Mouse (Mus musculus) embryonic facial prominence, embryonic 12.5 days (tissue): ENCODE measurements at regions not wholly inside any gene's neighbourhood (a gene's known extent, or its start where the extent isn't known, plus 50 kb on each side); places are given as distances from the start of the nearest gene placed in this dataset.

Source experiments
- ATAC-seq: fragments of 200-750 bp; cut with Nextera tagmentation; 2 replicates; pipeline ENCODE4 v1.8.0; 2017; ENCODE audit not compliant: insufficient number of reproducible peaks, insufficient read depth, low FRiP score, low TSS enrichment
- H3K27ac ChIP-seq: fragments of 300-500 bp; sonication (generic); 2 replicates; pipeline ENCODE4 v1.5.1; 2016; ENCODE audit warnings: mild to moderate bottlenecking
- H3K27me3 ChIP-seq: fragments of 300-500 bp; sonication (generic); 2 replicates; pipeline ENCODE4 v1.6.1; 2016; ENCODE audit warnings: mild to moderate bottlenecking, moderate library complexity
- H3K36me3 ChIP-seq: fragments of 300-500 bp; sonication (generic); 2 replicates; pipeline ENCODE4 v1.6.1; 2016; ENCODE audit warnings: mild to moderate bottlenecking
- H3K4me1 ChIP-seq: fragments of 300-500 bp; sonication (generic); 2 replicates; pipeline ENCODE4 v1.6.1; 2016
- H3K4me2 ChIP-seq: fragments of 300-500 bp; sonication (generic); replicated peaks from 2 replicates; pipeline ENCODE4 v1.6.1; 2016; ENCODE audit warnings: mild to moderate bottlenecking, moderate library complexity
- H3K4me3 ChIP-seq: fragments of 300-500 bp; sonication (generic); 2 replicates; pipeline ENCODE4 v1.5.1; 2016; ENCODE audit warnings: mild to moderate bottlenecking
- H3K9ac ChIP-seq: fragments of 300-500 bp; sonication (generic); 2 replicates; pipeline ENCODE4 v1.6.1; 2016; ENCODE audit warnings: mild to moderate bottlenecking, moderate library complexity
- H3K9me3 ChIP-seq: fragments of 300-500 bp; sonication (generic); 2 replicates; pipeline ENCODE4 v1.6.1; 2016; ENCODE audit warnings: mild to moderate bottlenecking, moderate library complexity
- WGBS: fragments of 180-500 bp; shearing (Covaris S2); methylation state at CpG from one replicate; pipeline ENCODE4 v1.1.7; 2016; 5-methylcytosine and 5-hydroxymethylcytosine counted together

GRCm38 (mm10) chr10:39233191-39233590 lies 69.6 kb upstream of the Ccn6 start:
- peak; percentile 52; the same call in 1 of the 2 replicates for ATAC-seq
- Histone ChIP-seq H3K4me2 (no peak overlapping the region), H3K27ac (no peak overlapping the region), H3K9ac (no peak overlapping the region), H3K27me3 (no peaks in the 10 kb centered on the region), H3K4me1 (no peaks in the 10 kb centered on the region; the same call in 1 of the 2 replicates), H3K4me3 (no peak overlapping the region), H3K9me3 (no peaks in the 10 kb centered on the region), H3K36me3 (no peaks in the 10 kb centered on the region)
- 83% methylated on average over 7 of the region's 7 CpGs for WGBS

GRCm38 (mm10) chr10:39230634-39231410 lies 67.2 kb upstream of the Ccn6 start:
- H3K4me2 ChIP-seq, result no peak overlapping the region
- H3K9me3 ChIP-seq, result no peaks in the 10 kb centered on the region
- peaks cover 18% of the 10 kb centered on the region for H3K4me1 ChIP-seq
- H3K27me3 ChIP-seq, result no peaks in the 10 kb centered on the region
- no peaks in the 10 kb centered on the region for H3K36me3 ChIP-seq
- WGBS, result 65% methylated on average over 14 of the region's 14 CpGs
- H3K27ac ChIP-seq, result no peak overlapping the region
- H3K4me3 ChIP-seq, result no peak overlapping the region
- H3K9ac ChIP-seq, result no peak overlapping the region
- no peak for ATAC-seq

GRCm38 (mm10) chr10:39229233-39229632 lies 65.6 kb upstream of the Ccn6 start:
- H3K27me3 ChIP-seq, result no peaks in the 10 kb centered on the region
- no peak overlapping the region for H3K4me3 ChIP-seq
- no peak overlapping the region for H3K4me2 ChIP-seq
- no peaks in the 10 kb centered on the region for H3K36me3 ChIP-seq
- peaks cover 18% of the 10 kb centered on the region for H3K4me1 ChIP-seq
- no peaks in the 10 kb centered on the region for H3K9me3 ChIP-seq
- ATAC-seq, result no peak
- WGBS, result 97% methylated on average over 4 of the region's 4 CpGs
- H3K27ac ChIP-seq, result no peak overlapping the region
- no peak overlapping the region for H3K9ac ChIP-seq

- H3K27ac ChIP-seq, result peak overlapping the region; percentile 60; the same call in 1 of the 2 replicates
- H3K4me3 ChIP-seq, result no peak overlapping the region
- ATAC-seq, result no peak
Observed at GRCm38 (mm10) chr10:39228027-39228426, 64.4 kb upstream of the Ccn6 start.

GRCm38 (mm10) chr10:39227499-39227942 lies 63.9 kb upstream of the Ccn6 start:
- 16% methylated on average over 13 of the region's 13 CpGs for WGBS
- peak; percentile 78; the same call in 1 of the 2 replicates for ATAC-seq
- H3K4me3 ChIP-seq, result peak overlapping the region; percentile 9; the same call in 1 of the 2 replicates
- H3K27ac ChIP-seq, result peak overlapping the region; percentile 60; the same call in 1 of the 2 replicates
- H3K4me1 ChIP-seq, result peaks cover 18% of the 10 kb centered on the region
- H3K9me3 ChIP-seq, result no peaks in the 10 kb centered on the region
- peak overlapping the region; percentile 33 for H3K4me2 ChIP-seq
- no peaks in the 10 kb centered on the region for H3K36me3 ChIP-seq
- no peaks in the 10 kb centered on the region for H3K27me3 ChIP-seq
- H3K9ac ChIP-seq, result no peak overlapping the region

More at GRCm38 (mm10) chr10:39228027-39228426, 64.4 kb upstream of the Ccn6 start:
- H3K4me2 ChIP-seq, result peak overlapping the region; percentile 33
- H3K27me3 ChIP-seq, result no peaks in the 10 kb centered on the region
- peaks cover 18% of the 10 kb centered on the region for H3K4me1 ChIP-seq
- WGBS, result 28% methylated on average over 5 of the region's 5 CpGs
- no peaks in the 10 kb centered on the region for H3K36me3 ChIP-seq
- H3K9ac ChIP-seq, result no peak overlapping the region
- no peaks in the 10 kb centered on the region for H3K9me3 ChIP-seq

GRCm38 (mm10) chr10:39226518-39226917 lies 62.9 kb upstream of the Ccn6 start:
- H3K4me1 ChIP-seq, result peaks cover 18% of the 10 kb centered on the region
- no peaks in the 10 kb centered on the region for H3K9me3 ChIP-seq
- 20% methylated on average over 2 of the region's 2 CpGs for WGBS
- no peak overlapping the region for H3K9ac ChIP-seq
- no peak overlapping the region for H3K4me2 ChIP-seq
- ATAC-seq, result no peak
- no peak overlapping the region for H3K4me3 ChIP-seq
- H3K27me3 ChIP-seq, result no peaks in the 10 kb centered on the region
- H3K36me3 ChIP-seq, result no peaks in the 10 kb centered on the region
- 0 out of 2 replicates have a peak overlapping the region, but pooled peaks have one; percentile 60 for H3K27ac ChIP-seq

GRCm38 (mm10) chr10:39224449-39225094 lies 61.0 kb upstream of the Ccn6 start:
- 34% methylated on average over 5 of the region's 5 CpGs for WGBS
- ATAC-seq, result no peak
- no peak overlapping the region for H3K4me3 ChIP-seq

GRCm38 (mm10) chr10:39221028-39221427 lies 57.4 kb upstream of the Ccn6 start:
- Histone ChIP-seq H3K4me1 (peaks cover 14% of the 10 kb centered on the region; the same call in 1 of the 2 replicates), H3K4me3 (no peak overlapping the region), H3K27me3 (no peaks in the 10 kb centered on the region), H3K27ac (no peak overlapping the region), H3K9me3 (no peaks in the 10 kb centered on the region), H3K9ac (no peak overlapping the region), H3K36me3 (no peaks in the 10 kb centered on the region), H3K4me2 (no peak overlapping the region)
- ATAC-seq, result no peak
- WGBS, result 82% methylated on average over 2 of the region's 2 CpGs

More at GRCm38 (mm10) chr10:39224449-39225094, 61.0 kb upstream of the Ccn6 start:
- H3K36me3 ChIP-seq, result no peaks in the 10 kb centered on the region
- no peak overlapping the region for H3K27ac ChIP-seq
- H3K9ac ChIP-seq, result no peak overlapping the region
- no peaks in the 10 kb centered on the region for H3K9me3 ChIP-seq
- H3K4me2 ChIP-seq, result no peak overlapping the region
- peaks cover 22% of the 10 kb centered on the region for H3K4me1 ChIP-seq
- H3K27me3 ChIP-seq, result no peaks in the 10 kb centered on the region

- Histone ChIP-seq H3K27ac (peak overlapping the region; percentile 46; the same call in 1 of the 2 replicates), H3K9ac (no peak overlapping the region), H3K27me3 (no peaks in the 10 kb centered on the region), H3K9me3 (no peaks in the 10 kb centered on the region), H3K4me3 (no peak overlapping the region), H3K4me2 (no peak overlapping the region), H3K36me3 (no peaks in the 10 kb centered on the region), H3K4me1 (peaks cover 14% of the 10 kb centered on the region; the same call in 1 of the 2 replicates)
- ATAC-seq, result 0 out of 2 replicates have a peak, but pooled peaks have one; percentile 67
- WGBS, result 39% methylated on average over 2 of the region's 2 CpGs
Observed at GRCm38 (mm10) chr10:39219366-39219765, 55.8 kb upstream of the Ccn6 start.

GRCm38 (mm10) chr10:39218151-39218550 lies 54.6 kb upstream of the Ccn6 start:
- ATAC-seq, result no peak
- Histone ChIP-seq H3K9me3 (no peaks in the 10 kb centered on the region), H3K4me1 (peaks cover 14% of the 10 kb centered on the region; the same call in 1 of the 2 replicates), H3K4me3 (no peak overlapping the region), H3K36me3 (no peaks in the 10 kb centered on the region), H3K27me3 (no peaks in the 10 kb centered on the region), H3K4me2 (no peak overlapping the region), H3K27ac (no peak overlapping the region), H3K9ac (no peak overlapping the region)
- WGBS, result 88% methylated on average over 5 of the region's 5 CpGs

GRCm38 (mm10) chr10:39216142-39216904 lies 52.7 kb upstream of the Ccn6 start:
- Histone ChIP-seq H3K36me3 (no peaks in the 10 kb centered on the region), H3K4me3 (no peak overlapping the region), H3K27me3 (no peaks in the 10 kb centered on the region), H3K9ac (no peak overlapping the region), H3K4me1 (peaks cover 14% of the 10 kb centered on the region; the same call in 1 of the 2 replicates), H3K27ac (no peak overlapping the region), H3K4me2 (no peak overlapping the region), H3K9me3 (0 out of 2 replicates have a peak, but pooled peaks cover under 1% of the 10 kb centered on the region)
- WGBS, result 86% methylated on average over 14 of the region's 14 CpGs
- ATAC-seq, result no peak
